ENCODE assay signal across 9 mouse cellular contexts in genomic region chr13:31624966-31625332, GRCm38 (mm10). TPM values are rescaled to one million over a fixed set of nuclear protein-coding genes. Genes with fewer than 3 reads are reported as not detected.
DNase-seq lines count a peak whose midpoint lies in the region; ATAC-seq and TF ChIP-seq lines count a peak whose summit lies in the region.
"Had no signal": no experiment of that assay in that cellular context is flagged by ENCODE, and none has a peak within 500 bp of the region (broad histone marks: within the 10 kb centered on the region; RNA-seq: fewer than 3 reads in every experiment).

No protein-coding gene starts in this region.

- peaks cover 39% of the 10 kb centered on the region for H3K4me1 ChIP-seq in heart, embryonic 12.5 days (replicated peaks)
- H3K4me1 ChIP-seq in intestine, embryonic 14.5 days (replicated peaks; ENCODE audit: control insufficient read depth, insufficient read depth, low read length), result peaks cover 1% of the 10 kb centered on the region
- H3K4me1 ChIP-seq in cerebellum, adult 2 months (ENCODE audit: control insufficient read depth, insufficient read depth, low read length), result no peaks in the 10 kb centered on the region

- no peak for TF ChIP-seq POLR2A in myocyte (IDR thresholded peaks at IDR 0.05; ENCODE audit: insufficient read length, low read depth)
- TF ChIP-seq POLR2A in cerebellum, adult 2 months (IDR thresholded peaks at IDR 0.05; ENCODE audit: borderline replicate concordance, insufficient read depth, low read length), result no peak

- peaks cover 6% of the 10 kb centered on the region for H3K79me2 ChIP-seq in myocyte (ENCODE audit: control insufficient read depth, insufficient read depth)

- peak overlapping the region; percentile 58 for H3K4me3 ChIP-seq in heart, embryonic 12.5 days
- peak overlapping the region; percentile 66 for H3K4me3 ChIP-seq in intestine, embryonic 14.5 days (ENCODE audit: low read depth, low read length)
- peak overlapping the region; percentile 56 for H3K4me3 ChIP-seq in myocyte
- H3K4me3 ChIP-seq in cerebellum, adult 2 months (replicated peaks; ENCODE audit: insufficient read depth, low read depth, low read length), result no peak overlapping the region

- ATAC-seq in heart, embryonic 12.5 days (ENCODE audit: insufficient number of reproducible peaks, low FRiP score), result no peak
- 0 out of 2 replicates have a peak, but pooled peaks have one; percentile 17 for ATAC-seq in intestine, embryonic 14.5 days (replicated peaks; ENCODE audit: low FRiP score, low TSS enrichment, low read depth)

- H3K36me3 ChIP-seq in heart, embryonic 12.5 days, result no peaks in the 10 kb centered on the region
- H3K36me3 ChIP-seq in intestine, embryonic 14.5 days (ENCODE audit: control insufficient read depth, insufficient read depth, low read length), result no peaks in the 10 kb centered on the region
- H3K36me3 ChIP-seq in myocyte (ENCODE audit: control insufficient read depth, insufficient read depth), result no peaks in the 10 kb centered on the region

- DNase-seq in heart, postnatal 4 days, result no peak
- DNase-seq in adipocyte (ENCODE audit: low spot score), result peak; percentile 33
- DNase-seq in intestine, embryonic 14.5 days (ENCODE audit: low spot score), result no peak
- DNase-seq in cerebellum, adult 2 months, result no peak
- DNase-seq in thymus, postnatal 10 days (ENCODE audit: low spot score in 2 of 2), result no peak
- DNase-seq in thymus, adult 18-20 months, result no peak

- peaks cover 97% of the 10 kb centered on the region for H3K27me3 ChIP-seq in heart, embryonic 12.5 days (replicated peaks)
- peaks cover 91% of the 10 kb centered on the region for H3K27me3 ChIP-seq in intestine, embryonic 14.5 days (replicated peaks; ENCODE audit: control insufficient read depth, insufficient read depth, low read length)
- H3K27me3 ChIP-seq in myocyte (ENCODE audit: control insufficient read depth, insufficient read depth, insufficient read length), result no peaks in the 10 kb centered on the region
- peaks cover 4% of the 10 kb centered on the region; the same call in 1 of the 2 replicates for H3K27me3 ChIP-seq in cerebellum, adult 2 months (ENCODE audit: control insufficient read depth, insufficient read depth, low read length)
- H3K27me3 ChIP-seq: CH12.LX had no signal

- H3ac ChIP-seq in myocyte (ENCODE audit: control insufficient read depth, insufficient read length), result no peak overlapping the region

- no peak overlapping the region for H3K9ac ChIP-seq in heart, embryonic 12.5 days
- H3K9ac ChIP-seq in intestine, embryonic 14.5 days (ENCODE audit: low read length), result peak overlapping the region; percentile 93

- peak overlapping the region; percentile 96 for H3K4me2 ChIP-seq in heart, embryonic 12.5 days
- H3K4me2 ChIP-seq in intestine, embryonic 14.5 days (ENCODE audit: low read length), result peak overlapping the region; percentile 67
- H3K4me2 ChIP-seq in myocyte (ENCODE audit: low read depth), result peak overlapping the region; percentile 77

- no peaks in the 10 kb centered on the region for H3K9me3 ChIP-seq in heart, embryonic 12.5 days (replicated peaks)
- no peaks in the 10 kb centered on the region for H3K9me3 ChIP-seq in intestine, embryonic 14.5 days (ENCODE audit: control insufficient read depth, low read length)

- no peak for TF ChIP-seq CTCF in cerebellum, adult 2 months (IDR thresholded peaks at IDR 0.05; ENCODE audit: borderline replicate concordance, insufficient read depth, low read depth, low read length)

- WGBS in heart, embryonic 12.5 days, result 1% methylated on average over 13 of the region's 13 CpGs
- WGBS in intestine, embryonic 14.5 days, result under 1% methylated on average over 13 of the region's 13 CpGs
- WGBS in cerebellum, adult 2 months, result under 1% methylated on average over 13 of the region's 13 CpGs

- H3K27ac ChIP-seq in heart, embryonic 12.5 days (ENCODE audit: poor library complexity, severe bottlenecking), result no peak overlapping the region
- peak overlapping the region; percentile 94 for H3K27ac ChIP-seq in intestine, embryonic 14.5 days (ENCODE audit: low read depth)
- H3K27ac ChIP-seq in cerebellum, adult 2 months (ENCODE audit: insufficient read depth, low read length), result no peak overlapping the region

TF ChIP-seq in myocyte, 11 proteins besides CTCF, POLR2A, EP300 and RAD21:
- TF ChIP-seq SRF (IDR thresholded peaks at IDR 0.05; ENCODE audit: control insufficient read depth, insufficient read length, low read depth), result no peak
- no peak for TF ChIP-seq TCF12 (IDR thresholded peaks at IDR 0.05; ENCODE audit: insufficient read depth, poor library complexity, severe bottlenecking)
- no peak for TF ChIP-seq CEBPB (IDR thresholded peaks at IDR 0.05; ENCODE audit: insufficient read depth, poor library complexity, severe bottlenecking)
- TF ChIP-seq MYOD1 (IDR thresholded peaks at IDR 0.05; ENCODE audit: control insufficient read depth in 1 of 3, insufficient read length in 2 of 3, low read depth in 2 of 3), result no peak
- TF ChIP-seq USF1 (IDR thresholded peaks at IDR 0.05; ENCODE audit: low read depth), result no peak
- TF ChIP-seq MAX (IDR thresholded peaks at IDR 0.05; ENCODE audit: low read depth), result no peak
- no peak for TF ChIP-seq REST (IDR thresholded peaks at IDR 0.05; ENCODE audit: insufficient read depth, insufficient read length)

RNA-seq across cellular contexts. Expression of gene Foxf2, which starts 0.7 kb away (rescaled TPM):
- 0.18 TPM in 1 of 2 replicates, not detected in the other for polyA plus RNA-seq in heart, embryonic 12.5 days (2016; fragmentation: Nextera tagmentation; extraction: Ambion mirVana)
- not detected for total RNA-seq in heart, postnatal 4 days (2021)
- 27.8 and 28.3 TPM in 2 replicates for polyA plus RNA-seq in intestine, embryonic 14.5 days (2014; fragmentation: Nextera tagmentation; extraction: Ambion mirVana)
- 4.5 TPM for polyA plus RNA-seq in myocyte (2012; fragmentation: generic; extraction: Trizol)
- 4.3 and 5.3 TPM in 2 replicates for polyA plus RNA-seq in cerebellum, adult 2 months (2012; rRNA removed)
- total RNA-seq: CH12.LX had no signal
